Mouse (Mus musculus) stomach, postnatal 0 days (tissue): ENCODE data around the gene Gjc3.

Source experiments
- CTCF ChIP-seq: IDR thresholded peaks from 2 replicates; pipeline ENCODE4 v1.5.1; 2016; ENCODE audit warnings: antibody characterized with exemption, low read depth, mild to moderate bottlenecking, moderate library complexity
- EP300 ChIP-seq: optimal IDR thresholded peaks from 2 replicates; pipeline ENCODE3; 2016; ENCODE audit warnings: antibody characterized with exemption

DNA sequence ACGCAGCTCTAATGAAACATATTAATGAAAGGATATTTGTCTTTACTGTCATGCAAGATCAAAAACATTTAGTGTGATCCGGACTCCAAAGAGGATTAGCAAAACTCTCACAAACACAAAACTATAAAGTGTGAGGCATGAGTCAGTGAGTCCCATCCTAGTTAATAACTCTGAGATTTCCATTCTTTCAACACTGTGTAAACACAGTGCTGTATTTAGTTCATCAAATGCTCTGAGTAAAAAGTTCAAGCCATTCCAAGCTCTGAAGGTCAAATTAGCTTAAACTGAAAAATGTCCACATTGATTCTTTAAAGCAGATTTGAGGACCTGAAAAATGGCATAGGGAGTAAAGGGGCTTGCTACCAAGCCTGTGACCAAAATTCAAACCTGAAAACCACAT is 16.2 kb upstream of the Gjc3 start:
- TF ChIP-seq CTCF (no peak), EP300 (no peak)
